Mouse (Mus musculus) testis, adult 2 months (tissue): ENCODE measurements at regions not wholly inside any gene's neighbourhood (a gene's known extent, or its start where the extent isn't known, plus 50 kb on each side); places are given as distances from the start of the nearest gene placed in this dataset.

Experiments used
- CTCF ChIP-seq: fragments of 200-500 bp; IDR thresholded peaks from 2 replicates; pipeline ENCODE4 v1.5.1; 2012; ENCODE audit warnings: low read depth, mild to moderate bottlenecking, inconsistent platforms, low read length, moderate library complexity; ENCODE audit not compliant: control insufficient read depth, insufficient read depth, insufficient replicate concordance
- POLR2A ChIP-seq: fragments of 200-500 bp; IDR thresholded peaks from 2 replicates; pipeline ENCODE4 v1.6.1; 2012; ENCODE audit warnings: low read depth, mild to moderate bottlenecking, inconsistent platforms, low read length, moderate library complexity; ENCODE audit not compliant: control insufficient read depth

GRCm38 (mm10) chr16:67949112-67949511 lies 328.4 kb upstream of the Cadm2 start:
- TF ChIP-seq CTCF (no peak), POLR2A (no peak)
